In genomic region chr2:177272237-177272636, GRCm38 (mm10) we compare ENCODE assay signal across 6 mouse cellular contexts. TPM values are rescaled to one million over a fixed set of nuclear protein-coding genes. Genes with fewer than 3 reads are reported as not detected.
DNase-seq lines count a peak whose midpoint lies in the region; TF ChIP-seq lines count a peak whose summit lies in the region.
"Not testable (repeated sequence)": the region's sequence is repeated elsewhere in the genome, so short reads cannot be mapped to it uniquely, and the experiment has no call there.

No protein-coding gene starts in this region.

- TF ChIP-seq CTCF in E14TG2a.4 (conservative IDR thresholded peaks at IDR 0.05; ENCODE audit: low read length): not testable (repeated sequence)

- not testable (repeated sequence) for H3K27me3 ChIP-seq in E14TG2a.4 (ENCODE audit: insufficient read depth, low read length)

- DNase-seq in 3T3-L1 (ENCODE audit: low read depth, low spot score) (peak; percentile 50), ES-E14 (ENCODE audit: low read depth, low spot score) (peak; percentile 44), NIH3T3 (ENCODE audit: low read depth) (peak; percentile 3), ZHBTc4 (ENCODE audit: low read depth, low spot score) (peak; percentile 85)
- DNase-seq in heart, adult 11 months: peak; percentile 79

- H3K36me3 ChIP-seq in E14TG2a.4 (ENCODE audit: insufficient read depth, low read length); ES-E14 (ENCODE audit: control insufficient read depth, insufficient read depth, low read length, poor library complexity, severe bottlenecking): not testable (repeated sequence)

- H3K4me1 ChIP-seq in E14TG2a.4 (replicated peaks; ENCODE audit: low read depth, low read length); ES-E14 (ENCODE audit: control insufficient read depth in 2 of 2, insufficient read depth in 2 of 2, low read length in 2 of 2, poor library complexity in 1 of 2): not testable (repeated sequence)

- in situ Hi-C loops in ES-E14 (cut with MboI; ENCODE audit: low sequenced_read_pairs in 2 of 2, unreplicated experiment in 2 of 2): not testable (repeated sequence)

- H3K27ac ChIP-seq in ES-E14 (ENCODE audit: insufficient read depth, low read depth, low read length, poor library complexity, severe bottlenecking): not testable (repeated sequence)

- peak overlapping the region; percentile 47 for H3K9ac ChIP-seq in ES-E14 (ENCODE audit: insufficient read depth, low read depth, low read length, poor library complexity, severe bottlenecking)

- H3K4me3 ChIP-seq in E14TG2a.4 (replicated peaks; ENCODE audit: low read length): peak overlapping the region; percentile 78
- peak overlapping the region; percentile 62 to 71 for H3K4me3 ChIP-seq in ES-E14 (ENCODE audit: insufficient read depth in 1 of 2, low read depth in 1 of 2, low read length in 2 of 2, poor library complexity in 1 of 2, severe bottlenecking in 1 of 2)

- not testable (repeated sequence) for H3K9me3 ChIP-seq in E14TG2a.4 (ENCODE audit: low read length); ES-E14 (ENCODE audit: control insufficient read depth, insufficient read depth, low read depth, low read length)

TF ChIP-seq in ES-E14, 5 proteins besides CTCF, POLR2A, EP300 and RAD21:
- peak; percentile 81 for TF ChIP-seq CHD2 (IDR thresholded peaks at IDR 0.05; ENCODE audit: low read depth, low read length)
TF ChIP-seq in ES-E14: peak in this region for 1; not testable (repeated sequence) for 4.

RNA-seq across cellular contexts. Expression of gene Gm14409, which starts 5.4 kb away (rescaled TPM):
- 25.8 and 34.4 TPM in 2 replicates for total RNA-seq in ES-E14 (2012; rRNA removed)

RNA-seq across cellular contexts. Expression of gene Gm14412, which starts 51.9 kb away (rescaled TPM):
- 45.0 and 58.9 TPM in 2 replicates for total RNA-seq in ES-E14 (2012; rRNA removed)

Comparison
In these comparisons a context has a peak if more than half of its experiments do, and no peak if none do; other contexts are left out.
1. DNase-seq: peak in every context shown above with its lines; median percentile 85 in ZHBTc4; 79 in heart, adult 11 months; 50 in 3T3-L1; 44 in ES-E14; 3 in NIH3T3.